Mouse (Mus musculus) limb, embryonic 15.5 days (tissue): ENCODE data around the gene E2f4. TPM values are rescaled to one million over a fixed set of nuclear protein-coding genes. Genes with fewer than 3 reads are reported as not detected.

ENCODE experiments used
- ATAC-seq: fragments of 200-750 bp; cut with Nextera tagmentation; 2 replicates; pipeline ENCODE4 v1.8.0; 2017; ENCODE audit warnings: low read depth, moderate TSS enrichment; ENCODE audit not compliant: insufficient number of reproducible peaks, low FRiP score, low TSS enrichment
- H3K27ac ChIP-seq: fragments of 300-500 bp; sonication (generic); 2 replicates; pipeline ENCODE4 v1.5.1; 2015; ENCODE audit warnings: moderate library complexity, mild to moderate bottlenecking, inconsistent platforms
- H3K27me3 ChIP-seq: fragments of 300-500 bp; sonication (generic); 2 replicates; pipeline ENCODE4 v1.6.1; 2015; ENCODE audit warnings: inconsistent platforms
- H3K36me3 ChIP-seq: fragments of 300-500 bp; sonication (generic); 2 replicates; pipeline ENCODE4 v1.6.1; 2015; ENCODE audit warnings: inconsistent platforms
- H3K4me1 ChIP-seq: fragments of 300-500 bp; sonication (generic); 2 replicates; pipeline ENCODE4 v1.6.1; 2015; ENCODE audit warnings: inconsistent platforms
- H3K4me2 ChIP-seq: fragments of 300-500 bp; sonication (generic); 2 replicates; pipeline ENCODE4 v1.6.1; 2015; ENCODE audit warnings: mild to moderate bottlenecking, inconsistent platforms
- H3K4me3 ChIP-seq: fragments of 300-500 bp; sonication (generic); 2 replicates; pipeline ENCODE4 v1.5.1; 2015; ENCODE audit warnings: mild to moderate bottlenecking, inconsistent platforms
- H3K9ac ChIP-seq: fragments of 300-500 bp; sonication (generic); 2 replicates; pipeline ENCODE4 v1.6.1; 2015; ENCODE audit warnings: inconsistent platforms
- H3K9me3 ChIP-seq: fragments of 300-500 bp; sonication (generic); 2 replicates; pipeline ENCODE4 v1.6.1; 2016; ENCODE audit warnings: inconsistent platforms
- WGBS: fragments of 180-500 bp; shearing (Covaris S2); methylation state at CpG from one replicate; pipeline ENCODE4 v1.1.7; 2015; 5-methylcytosine and 5-hydroxymethylcytosine counted together
- polyA plus RNA-seq: library from polyadenylated mRNA; unstranded; fragments of >200 nt; fragmentation: Nextera tagmentation; extraction: Ambion mirVana; gene quantifications from 2 replicates; pipeline ENCODE4 v1.2.1, GENCODE M21; 2015

The E2f4 gene
- polyA plus RNA-seq, 1 experiment from 2014 or later = 63.7 TPM

- H3K27me3 ChIP-seq = no peaks in the 10 kb centered on the region
- H3K4me3 ChIP-seq = peak overlapping the region; percentile 96
- H3K36me3 ChIP-seq = peaks cover 37% of the 10 kb centered on the region
- 56% methylated on average over 18 of the region's 18 CpGs for WGBS
- peak overlapping the region; percentile 84 for H3K4me2 ChIP-seq
- H3K9ac ChIP-seq = peak overlapping the region; percentile 95
- H3K4me1 ChIP-seq = peaks cover 23% of the 10 kb centered on the region
- 0 out of 2 replicates have a peak overlapping the region, but pooled peaks have one; percentile 77 for H3K27ac ChIP-seq
- no peaks in the 10 kb centered on the region for H3K9me3 ChIP-seq
- ATAC-seq = no peak
These were observed 1.1 kb downstream of the E2f4 start for GRCm38 (mm10) chr8:105298351-105299252.

DNA sequence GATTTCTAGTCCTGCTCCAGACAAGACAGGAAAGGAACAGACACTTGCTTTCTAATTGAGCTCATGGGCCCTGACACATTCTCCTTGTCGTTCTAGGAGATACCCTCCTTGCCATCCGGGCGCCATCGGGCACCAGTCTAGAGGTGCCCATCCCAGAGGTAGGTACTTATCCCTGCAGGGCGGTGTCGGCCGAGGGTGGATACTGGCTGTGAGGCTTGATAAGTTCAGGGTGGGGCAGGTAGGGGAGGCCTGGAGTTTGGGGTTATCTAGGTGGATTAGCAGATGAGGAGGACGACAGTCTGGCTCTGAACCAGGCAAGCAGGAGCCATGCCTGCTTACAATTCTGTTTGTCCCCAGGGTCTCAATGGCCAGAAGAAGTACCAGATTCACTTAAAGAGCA lies 2.5 kb downstream of the E2f4 start:
- ATAC-seq = no peak
- no peak overlapping the region for H3K4me2 ChIP-seq
- H3K27ac ChIP-seq = no peak overlapping the region
- H3K4me3 ChIP-seq = no peak overlapping the region
- WGBS = 94% methylated on average over 8 of the region's 8 CpGs
- H3K9ac ChIP-seq = no peak overlapping the region
- peaks cover 35% of the 10 kb centered on the region for H3K4me1 ChIP-seq
- H3K27me3 ChIP-seq = no peaks in the 10 kb centered on the region
- H3K9me3 ChIP-seq = no peaks in the 10 kb centered on the region
- peaks cover 44% of the 10 kb centered on the region for H3K36me3 ChIP-seq

- Histone ChIP-seq H3K27ac (no peak overlapping the region), H3K9ac (no peak overlapping the region), H3K4me2 (no peak overlapping the region), H3K36me3 (peaks cover 57% of the 10 kb centered on the region), H3K9me3 (no peaks in the 10 kb centered on the region), H3K27me3 (no peaks in the 10 kb centered on the region), H3K4me3 (no peak overlapping the region), H3K4me1 (peaks cover 40% of the 10 kb centered on the region)
- WGBS = 83% methylated on average over 8 of the region's 8 CpGs
- no peak for ATAC-seq
These were observed 5.9 kb downstream of the E2f4 start for GRCm38 (mm10) chr8:105303396-105303795.

- H3K27me3 ChIP-seq = no peaks in the 10 kb centered on the region
- ATAC-seq = no peak
- peak overlapping the region; percentile 66 for H3K27ac ChIP-seq
- no peak overlapping the region for H3K9ac ChIP-seq
- H3K36me3 ChIP-seq = peaks cover 62% of the 10 kb centered on the region
- no peak overlapping the region for H3K4me3 ChIP-seq
- peaks cover 35% of the 10 kb centered on the region for H3K4me1 ChIP-seq
- WGBS = 74% methylated on average over 9 of the region's 9 CpGs
- H3K9me3 ChIP-seq = no peaks in the 10 kb centered on the region
- H3K4me2 ChIP-seq = no peak overlapping the region
These were observed 6.4 kb downstream of the E2f4 start for GRCm38 (mm10) chr8:105303874-105304273.

DNA sequence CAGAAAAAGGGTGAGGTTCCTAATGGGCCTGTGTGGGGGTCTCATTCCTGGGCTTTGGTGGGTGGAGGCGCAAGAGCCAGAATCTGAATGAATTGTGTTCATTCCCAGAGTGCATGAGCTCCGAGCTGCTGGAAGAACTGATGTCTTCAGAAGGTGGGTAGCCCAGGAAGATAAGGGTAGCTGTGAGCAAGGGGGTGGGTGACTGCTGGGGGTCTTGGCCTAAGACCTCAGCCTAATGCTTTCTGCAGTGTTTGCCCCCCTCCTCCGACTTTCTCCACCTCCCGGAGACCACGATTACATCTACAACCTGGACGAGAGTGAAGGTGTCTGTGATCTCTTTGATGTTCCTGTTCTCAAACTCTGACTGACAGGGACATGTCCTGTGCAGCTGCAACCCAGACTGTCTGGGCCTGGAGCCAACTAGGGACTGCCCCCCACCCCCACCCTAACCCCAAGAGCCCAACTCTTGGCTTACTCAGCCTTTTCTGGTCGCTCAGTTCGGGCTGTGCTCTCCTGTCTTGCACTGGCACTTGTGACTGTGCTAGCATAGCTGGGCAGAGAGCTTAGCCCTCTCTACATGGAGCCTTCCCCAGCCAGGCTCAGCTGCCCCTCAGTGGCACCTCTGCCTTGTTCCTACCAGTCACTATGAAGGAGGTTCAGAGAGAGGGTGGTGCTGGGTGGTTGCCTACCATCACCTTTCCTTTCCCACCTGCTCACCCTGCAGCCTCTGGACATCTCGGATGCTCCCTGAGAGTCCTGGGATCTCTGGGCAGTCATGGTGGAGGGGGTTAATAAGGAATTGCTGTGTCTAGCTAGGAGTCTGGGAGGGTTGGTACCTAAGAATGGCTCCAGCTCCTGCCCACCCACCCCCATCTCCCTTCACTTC lies 7.1 kb downstream of the E2f4 start:
- H3K4me1 ChIP-seq = peaks cover 33% of the 10 kb centered on the region
- no peaks in the 10 kb centered on the region for H3K9me3 ChIP-seq
- ATAC-seq = no peak
- H3K36me3 ChIP-seq = peaks cover 68% of the 10 kb centered on the region
- H3K4me2 ChIP-seq = no peak overlapping the region
- no peaks in the 10 kb centered on the region for H3K27me3 ChIP-seq
- WGBS = 48% methylated on average over 9 of the region's 9 CpGs
- peak overlapping the region; percentile 66 for H3K27ac ChIP-seq
- no peak overlapping the region for H3K9ac ChIP-seq
- no peak overlapping the region for H3K4me3 ChIP-seq

DNA sequence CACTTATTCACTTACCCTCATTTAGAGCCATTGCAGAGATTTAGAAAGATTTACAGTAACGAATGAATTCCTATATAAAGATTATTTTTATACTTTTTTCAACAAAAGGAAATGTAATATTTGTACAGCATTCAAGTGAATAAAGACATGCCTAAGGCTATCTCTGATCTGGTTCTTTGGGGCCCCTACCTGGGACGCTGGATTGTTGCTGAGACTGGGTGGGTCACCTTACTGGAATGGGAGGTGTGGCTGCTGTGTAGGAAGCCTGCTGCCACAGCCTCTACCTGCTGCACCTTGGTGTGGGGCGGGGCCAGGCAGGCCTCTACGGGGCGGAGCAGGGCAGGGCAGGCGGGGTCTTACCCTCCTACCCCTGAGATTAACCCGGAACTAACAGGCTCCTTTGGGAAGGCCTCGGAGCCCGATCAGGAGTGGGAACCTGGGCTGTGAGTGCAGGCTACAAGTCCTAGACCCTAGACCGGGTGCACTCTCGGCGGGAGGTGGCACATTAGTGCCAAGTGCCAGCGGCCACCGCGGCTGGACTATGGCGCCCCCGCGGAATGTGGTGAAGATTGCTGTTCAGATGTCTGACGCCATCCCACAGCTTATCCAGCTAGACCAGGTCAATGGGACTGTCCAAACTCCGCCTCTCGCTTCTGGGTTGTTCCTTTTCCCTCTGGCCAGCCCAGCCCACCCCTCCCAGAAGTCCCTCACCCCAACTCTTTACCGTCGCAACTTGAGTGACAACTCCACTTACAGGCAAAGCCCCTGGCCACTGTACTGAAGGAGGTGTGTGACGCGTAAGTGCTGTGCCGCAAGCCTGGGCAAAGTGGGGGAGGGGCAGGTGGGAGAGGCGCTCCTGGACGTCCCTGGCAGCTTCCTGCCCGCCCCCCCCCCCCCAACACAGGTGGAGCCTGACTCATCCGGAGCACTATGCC lies 8.0 kb downstream of the E2f4 start, which contains the start of gene Elmo3:
Gene Elmo3, plus strand, starts transcription at position 391 of the 935 bp plus-strand sequence.
- WGBS = 6% methylated on average over 27 of the region's 30 CpGs
- Histone ChIP-seq H3K4me2 (peak within 1 kb of the TSS; percentile 75), H3K4me1 (peaks cover 28% of the 10 kb centered on the region), H3K9me3 (no peaks in the 10 kb centered on the region), H3K4me3 (peak within 1 kb of the TSS; percentile 38), H3K27ac (peak within 1 kb of the TSS; percentile 83), H3K9ac (peak within 1 kb of the TSS; percentile 42), H3K36me3 (peaks cover 66% of the 10 kb centered on the region), H3K27me3 (no peaks in the 10 kb centered on the region)
- ATAC-seq = peak; percentile 64

DNA sequence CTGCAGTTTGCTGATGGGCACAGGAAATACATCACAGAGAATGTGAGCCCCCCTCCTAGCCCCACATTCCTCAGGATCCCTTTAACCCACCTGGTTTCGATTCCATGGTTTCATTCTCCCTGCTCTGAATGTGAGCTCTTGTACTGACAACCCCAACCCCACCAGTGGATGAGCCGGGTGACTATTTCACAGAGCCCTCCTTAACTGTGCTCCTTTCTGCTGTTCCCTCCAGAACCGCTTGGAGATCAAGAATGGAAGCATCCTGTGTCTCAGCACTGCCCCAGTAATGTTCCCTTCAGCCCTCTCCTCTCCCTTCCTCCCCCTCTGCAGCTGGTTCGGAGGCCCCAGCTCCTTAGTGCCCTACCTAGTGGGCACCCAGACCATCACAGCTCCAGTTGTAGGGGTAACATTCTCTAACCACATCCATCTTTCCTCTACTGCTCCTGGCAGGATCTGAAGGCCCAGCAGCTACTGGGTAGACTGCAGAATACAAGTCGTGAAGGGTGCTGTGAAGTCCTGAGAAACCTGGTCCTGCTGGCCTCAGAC lies 8.8 kb downstream of the E2f4 start:
- peak overlapping the region; percentile 83 for H3K27ac ChIP-seq
- H3K4me3 ChIP-seq = peak overlapping the region; percentile 38
- no peaks in the 10 kb centered on the region for H3K9me3 ChIP-seq
- H3K4me1 ChIP-seq = peaks cover 28% of the 10 kb centered on the region
- H3K9ac ChIP-seq = peak overlapping the region; percentile 42; the same call in 1 of the 2 replicates
- no peaks in the 10 kb centered on the region for H3K27me3 ChIP-seq
- H3K36me3 ChIP-seq = peaks cover 64% of the 10 kb centered on the region
- WGBS = 34% methylated on average over 5 of the region's 5 CpGs
- no peak; the same call in 1 of the 2 replicates for ATAC-seq
- H3K4me2 ChIP-seq = peak overlapping the region; percentile 75

- 94% methylated on average over 13 of the region's 13 CpGs for WGBS
- no peaks in the 10 kb centered on the region for H3K27me3 ChIP-seq
These were observed 10.2 kb downstream of the E2f4 start for GRCm38 (mm10) chr8:105307670-105308069.

GRCm38 (mm10) chr8:105308428-105308827 lies 11.0 kb downstream of the E2f4 start:
- Histone ChIP-seq H3K9me3 (no peaks in the 10 kb centered on the region), H3K27me3 (no peaks in the 10 kb centered on the region), H3K4me1 (peaks cover 28% of the 10 kb centered on the region), H3K4me2 (no peak overlapping the region), H3K4me3 (no peak overlapping the region), H3K36me3 (peaks cover 68% of the 10 kb centered on the region), H3K27ac (no peak overlapping the region), H3K9ac (no peak overlapping the region)
- no peak for ATAC-seq
- WGBS = 92% methylated on average over 10 of the region's 10 CpGs

More at GRCm38 (mm10) chr8:105307670-105308069, 10.2 kb downstream of the E2f4 start:
- no peak for ATAC-seq
- no peak overlapping the region for H3K4me3 ChIP-seq
- no peaks in the 10 kb centered on the region for H3K9me3 ChIP-seq
- H3K27ac ChIP-seq = no peak overlapping the region
- H3K4me1 ChIP-seq = peaks cover 28% of the 10 kb centered on the region
- no peak overlapping the region for H3K4me2 ChIP-seq
- peaks cover 66% of the 10 kb centered on the region for H3K36me3 ChIP-seq
- H3K9ac ChIP-seq = no peak overlapping the region

DNA sequence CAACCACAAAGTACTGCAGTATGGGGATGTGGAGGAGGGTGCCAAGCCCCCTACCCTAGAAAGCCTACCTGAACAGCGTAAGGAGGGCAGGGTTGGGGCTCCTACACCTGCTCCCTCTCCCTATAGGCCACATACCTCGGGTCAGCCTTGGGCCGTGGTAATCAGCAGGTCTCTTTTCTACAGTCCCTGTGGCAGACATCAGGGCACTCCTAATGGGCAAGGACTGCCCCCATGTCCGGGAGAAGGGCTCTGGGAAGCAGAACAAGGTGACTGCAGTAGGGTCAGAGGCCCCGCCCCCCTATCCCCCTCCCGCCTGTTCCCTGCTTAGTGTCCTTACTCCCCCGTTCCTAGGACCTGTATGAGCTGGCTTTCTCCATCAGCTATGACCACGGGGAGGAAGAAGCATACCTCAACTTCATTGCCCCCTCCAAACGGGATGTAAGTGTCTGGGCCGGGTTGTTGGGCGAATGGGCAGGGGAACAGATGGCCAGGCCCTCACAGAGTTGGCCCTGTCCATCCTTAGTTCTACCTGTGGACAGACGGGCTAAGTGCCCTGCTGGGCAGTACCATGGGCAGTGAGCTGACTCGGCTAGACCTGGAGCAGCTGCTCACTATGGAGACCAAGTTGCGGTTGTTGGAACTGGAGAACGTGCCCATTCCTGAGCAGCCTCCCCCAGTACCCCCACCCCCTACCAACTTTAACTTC lies 11.8 kb downstream of the E2f4 start:
- H3K4me1 ChIP-seq = peaks cover 22% of the 10 kb centered on the region
- no peak overlapping the region for H3K4me2 ChIP-seq
- H3K9ac ChIP-seq = no peak overlapping the region
- H3K9me3 ChIP-seq = no peaks in the 10 kb centered on the region
- H3K4me3 ChIP-seq = no peak overlapping the region
- no peaks in the 10 kb centered on the region for H3K27me3 ChIP-seq
- 76% methylated on average over 15 of the region's 15 CpGs for WGBS
- no peak for ATAC-seq
- peaks cover 73% of the 10 kb centered on the region for H3K36me3 ChIP-seq
- no peak overlapping the region for H3K27ac ChIP-seq
